Mouse (Mus musculus) Muller cell, postnatal 12 days (primary cell): ENCODE measurements around the gene Jtb.

ENCODE experiments used
- DNase-seq: peaks from one replicate; pipeline ENCODE4 v3.0.0-alpha.2; 2015; ENCODE audit errors: inconsistent ontology term

Gene Jtb

GRCm38 (mm10) chr3:90258521-90258920, 27.1 kb downstream of the Jtb start:
- DNase-seq, result no peak

GRCm38 (mm10) chr3:90263121-90263771, 31.8 kb downstream of the Jtb start:
- DNase-seq, result no peak

GRCm38 (mm10) chr3:90264687-90265033, 33.3 kb downstream of the Jtb start:
- DNase-seq, result no peak

- peak; percentile 89 for DNase-seq
Observed at GRCm38 (mm10) chr3:90265034-90265931, 33.9 kb downstream of the Jtb start, which contains the start of gene Dennd4b. Dennd4b (plus strand) TSS chr3:90265185.

GRCm38 (mm10) chr3:90265932-90266741, 34.7 kb downstream of the Jtb start:
- DNase-seq, result no peak

GRCm38 (mm10) chr3:90266901-90267775, 35.7 kb downstream of the Jtb start:
- no peak for DNase-seq

GRCm38 (mm10) chr3:90268190-90268589, 36.8 kb downstream of the Jtb start:
- no peak for DNase-seq

- DNase-seq, result no peak
Observed at GRCm38 (mm10) chr3:90268971-90269370, 37.6 kb downstream of the Jtb start.

- no peak for DNase-seq
Observed at GRCm38 (mm10) chr3:90270784-90271183, 39.4 kb downstream of the Jtb start.

GRCm38 (mm10) chr3:90272170-90272569, 40.8 kb downstream of the Jtb start:
- DNase-seq, result no peak

GRCm38 (mm10) chr3:90273855-90274254, 42.5 kb downstream of the Jtb start:
- no peak for DNase-seq

GRCm38 (mm10) chr3:90275286-90275685, 43.9 kb downstream of the Jtb start:
- DNase-seq, result no peak

- DNase-seq, result no peak
Observed at GRCm38 (mm10) chr3:90276858-90277257, 45.5 kb downstream of the Jtb start.

GRCm38 (mm10) chr3:90277793-90278192, 46.4 kb downstream of the Jtb start:
- no peak for DNase-seq

- DNase-seq, result no peak
Observed at GRCm38 (mm10) chr3:90278211-90278610, 46.8 kb downstream of the Jtb start.

GRCm38 (mm10) chr3:90279216-90279615, 47.8 kb downstream of the Jtb start:
- no peak for DNase-seq

- DNase-seq, result no peak
Observed at GRCm38 (mm10) chr3:90279743-90280142, 48.3 kb downstream of the Jtb start.

- DNase-seq, result no peak
Observed at GRCm38 (mm10) chr3:90280708-90281107, 49.3 kb downstream of the Jtb start.

- DNase-seq, result no peak
Observed at GRCm38 (mm10) chr3:90284150-90284549, 52.8 kb downstream of the Jtb start.
